Mouse (Mus musculus) MEL (cell line): ENCODE data around the gene Rnasel.

Experiments used
- CTCF ChIP-seq, 3 experiments: IDR thresholded peaks in 2 of 3; conservative IDR thresholded peaks in 1 of 3; 2 replicates each; pipeline ENCODE4 v1.5.1; 2011 to 2012; ENCODE audit warnings: low read length in 3 of 3, low read depth in 2 of 3, mild to moderate bottlenecking in 2 of 3, improper control_type of control experiment in 1 of 3, inconsistent platforms in 1 of 3, mixed read lengths in 1 of 3, moderate library complexity in 1 of 3; ENCODE audit not compliant: control insufficient read depth in 1 of 3, insufficient read depth in 1 of 3, poor library complexity in 1 of 3, severe bottlenecking in 1 of 3
- ZKSCAN1 ChIP-seq: IDR thresholded peaks from 2 replicates; pipeline ENCODE4 v1.6.1; 2012; ENCODE audit warnings: low read depth, mild to moderate bottlenecking, inconsistent platforms, low read length, improper control_type of control experiment, moderate library complexity

DNA sequence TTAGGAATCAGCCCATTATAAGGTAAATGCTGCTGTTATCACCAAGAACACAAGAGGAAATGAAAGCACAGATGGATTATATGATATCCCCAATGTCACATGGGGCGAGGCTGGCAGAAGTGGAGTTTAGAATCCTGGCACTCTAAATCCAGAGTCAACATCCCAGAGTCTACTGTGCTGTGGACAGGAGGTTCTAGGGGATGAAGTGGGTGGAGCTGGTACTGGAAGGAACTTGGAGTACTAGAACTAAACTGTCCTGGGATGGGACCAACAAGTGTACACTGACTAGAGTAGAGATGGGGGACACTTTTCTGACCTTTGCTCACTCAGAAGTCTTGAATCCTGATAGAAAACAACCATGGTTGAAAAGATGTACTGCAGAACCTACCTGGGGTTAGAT lies 47.8 kb upstream of the Rnasel start:
- no peak for TF ChIP-seq ZKSCAN1
- TF ChIP-seq CTCF (IDR thresholded peaks at IDR 0.05 in 2 of 3, conservative IDR thresholded peaks at IDR 0.05 in 1 of 3; ENCODE audit: control insufficient read depth in 1 of 3, insufficient read depth in 1 of 3, low read depth in 2 of 3, low read length in 3 of 3, poor library complexity in 1 of 3, severe bottlenecking in 1 of 3): no peak
